Mouse (Mus musculus) retina, embryonic 14.5 days (tissue): ENCODE data around the gene Sfrp5.

Experiments used
- DNase-seq: peaks from one replicate; pipeline ENCODE4 v3.0.0-alpha.2; 2015; ENCODE audit warnings: low spot score

Gene Sfrp5

GRCm38 (mm10) chr19:42201696-42202381 is at the start of gene Sfrp5:
Gene Sfrp5 (minus strand): TSS chr19:42202252.
- peak; percentile 20 for DNase-seq

DNA sequence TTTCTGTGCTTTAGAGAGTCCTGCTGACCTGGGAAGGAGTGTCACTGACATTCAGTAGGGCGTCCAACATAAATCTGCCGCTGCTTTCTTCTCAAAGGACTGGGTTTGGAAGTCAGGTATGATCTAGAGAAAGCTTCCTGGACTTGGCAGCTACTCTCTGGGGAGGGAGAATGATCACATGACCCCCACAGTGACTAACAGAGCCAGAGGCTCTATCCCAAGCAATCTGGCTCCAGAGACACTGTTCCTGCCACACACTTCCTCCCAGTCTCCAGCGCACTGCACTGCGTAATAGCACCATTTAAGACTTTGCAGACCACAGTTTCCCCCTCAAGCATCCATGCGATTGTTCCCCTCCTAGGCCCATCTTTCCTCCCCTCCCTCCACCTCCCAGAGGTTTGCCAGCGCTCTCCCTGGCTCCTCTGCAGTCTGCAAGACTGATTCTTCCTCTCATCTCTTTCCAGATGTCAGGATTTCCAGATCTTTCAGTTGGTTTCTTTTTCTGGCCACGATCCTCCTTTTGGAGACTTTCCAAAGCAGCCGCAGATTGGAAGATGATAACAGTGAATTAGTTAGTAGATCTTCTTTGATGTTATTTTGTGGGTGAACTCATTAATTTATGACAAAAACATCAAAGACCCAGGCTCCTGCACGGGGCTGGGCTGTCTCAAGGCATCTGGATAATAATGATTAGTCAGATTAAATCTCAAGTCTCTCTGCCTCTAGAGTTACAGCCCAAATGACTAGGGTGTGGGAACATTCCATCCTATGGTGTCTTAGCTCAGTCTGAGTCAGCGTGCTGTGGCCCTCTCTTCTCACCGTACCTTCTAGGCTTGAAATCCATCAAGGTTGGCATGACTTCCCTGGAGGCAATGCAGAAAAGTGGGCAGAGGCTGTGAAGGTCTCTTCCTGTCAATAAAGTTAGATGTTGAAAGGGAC is 48.2 kb upstream of the Sfrp5 start:
- DNase-seq, result no peak

- DNase-seq, result no peak
These were observed 45.5 kb upstream of the Sfrp5 start, which contains the start of gene Golga7b for GRCm38 (mm10) chr19:42247519-42247918. Gene Golga7b (plus strand): TSS chr19:42247574.

DNA sequence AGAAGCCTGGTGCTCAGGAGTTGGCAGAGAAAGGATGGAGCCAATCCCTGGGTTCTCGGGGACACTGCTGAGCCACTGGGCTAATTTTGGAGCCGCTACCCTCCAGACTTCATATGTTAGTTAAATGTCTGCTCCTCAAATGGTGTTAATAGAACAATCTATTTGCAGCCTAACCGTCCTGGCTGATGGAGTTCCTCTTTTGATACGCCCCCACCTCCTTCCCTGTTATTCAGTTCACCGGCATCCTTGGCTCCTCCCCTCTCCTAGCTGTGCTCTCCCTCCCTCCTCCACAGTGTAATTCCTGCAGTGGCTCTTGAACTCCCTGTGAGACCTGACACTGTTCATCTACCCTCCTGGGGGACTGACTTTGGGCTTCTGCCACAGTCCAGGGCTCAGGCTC is 44.6 kb upstream of the Sfrp5 start:
- no peak for DNase-seq

DNA sequence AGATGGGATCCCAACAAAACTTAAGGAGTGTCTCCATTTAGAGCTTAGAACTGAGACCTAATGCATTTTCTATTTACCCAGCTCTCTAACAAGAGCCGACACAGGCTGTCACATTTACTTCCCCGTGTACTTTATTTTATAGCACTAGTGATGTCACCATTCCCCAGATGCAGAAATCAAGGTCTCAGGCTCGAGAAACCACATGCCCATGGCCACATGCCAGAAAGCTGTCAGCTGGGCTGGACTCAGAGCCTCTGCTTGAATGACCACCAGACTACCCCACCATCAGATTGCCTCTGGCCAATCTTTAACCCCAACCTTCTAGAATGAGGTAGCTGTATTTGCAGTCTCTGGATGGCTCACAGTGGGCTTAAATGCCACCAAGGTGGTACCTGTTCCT is 41.3 kb upstream of the Sfrp5 start:
- DNase-seq, result no peak

DNA sequence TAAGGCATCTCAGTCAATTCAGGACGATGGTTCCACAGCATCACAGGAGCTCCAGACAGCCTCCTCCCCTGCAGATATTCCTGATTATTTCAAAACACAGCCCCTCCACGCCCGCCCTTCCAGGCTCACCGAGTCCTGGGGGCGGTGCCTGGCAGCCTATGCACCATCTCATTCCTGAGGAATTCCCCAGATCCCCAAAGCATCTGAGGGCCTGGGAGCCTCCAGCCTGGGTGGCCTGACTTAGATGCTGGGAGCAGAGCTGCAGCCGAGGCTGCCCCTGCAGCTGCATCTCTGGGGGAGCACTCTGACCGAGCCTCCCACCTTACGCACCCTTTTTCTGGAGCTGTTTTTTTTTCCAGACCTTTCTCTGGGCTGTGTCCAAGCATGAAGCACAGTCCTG is 38.8 kb upstream of the Sfrp5 start:
- no peak for DNase-seq

- no peak for DNase-seq
These were observed 36.3 kb upstream of the Sfrp5 start for GRCm38 (mm10) chr19:42238341-42238715.

DNA sequence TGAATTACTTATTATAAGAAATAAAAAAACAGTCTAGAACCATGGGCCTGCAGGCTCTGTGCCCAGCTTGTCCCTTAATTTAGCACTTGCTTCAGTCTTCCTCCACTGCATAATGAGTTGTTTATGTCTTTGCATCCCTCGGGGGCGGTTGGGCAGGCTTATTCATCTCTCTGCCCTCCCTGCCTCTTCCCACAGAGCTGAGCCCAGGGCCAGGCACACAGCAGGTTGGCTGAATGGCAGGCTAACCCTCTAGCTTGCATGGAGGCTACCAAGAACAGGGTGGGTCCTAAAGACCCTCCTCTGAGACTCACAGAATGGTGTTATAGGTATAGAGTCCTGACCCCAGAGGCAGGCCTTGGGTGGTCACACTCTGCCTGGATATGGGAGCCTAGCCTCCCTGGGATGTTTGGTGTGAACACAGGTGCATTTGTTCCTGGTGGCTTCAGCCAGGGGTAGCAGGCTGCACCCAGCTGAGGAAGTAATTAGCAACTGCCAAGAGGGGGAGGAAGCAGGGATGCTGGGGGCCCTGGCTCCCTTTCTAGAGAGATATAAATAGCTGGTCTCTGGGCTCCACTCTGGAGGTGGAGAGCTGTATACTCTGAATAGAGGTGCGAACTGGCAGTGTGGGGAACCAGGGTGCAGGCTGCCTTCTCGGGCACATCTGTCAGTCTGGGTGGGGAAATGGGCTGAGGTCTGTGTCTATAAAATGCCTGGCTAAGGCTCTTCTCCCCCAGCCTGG is 35.7 kb upstream of the Sfrp5 start:
- no peak for DNase-seq

- no peak for DNase-seq
These were observed 28.9 kb upstream of the Sfrp5 start for GRCm38 (mm10) chr19:42230986-42231385.

- DNase-seq, result no peak
These were observed 28.2 kb upstream of the Sfrp5 start for GRCm38 (mm10) chr19:42230288-42230568.

DNA sequence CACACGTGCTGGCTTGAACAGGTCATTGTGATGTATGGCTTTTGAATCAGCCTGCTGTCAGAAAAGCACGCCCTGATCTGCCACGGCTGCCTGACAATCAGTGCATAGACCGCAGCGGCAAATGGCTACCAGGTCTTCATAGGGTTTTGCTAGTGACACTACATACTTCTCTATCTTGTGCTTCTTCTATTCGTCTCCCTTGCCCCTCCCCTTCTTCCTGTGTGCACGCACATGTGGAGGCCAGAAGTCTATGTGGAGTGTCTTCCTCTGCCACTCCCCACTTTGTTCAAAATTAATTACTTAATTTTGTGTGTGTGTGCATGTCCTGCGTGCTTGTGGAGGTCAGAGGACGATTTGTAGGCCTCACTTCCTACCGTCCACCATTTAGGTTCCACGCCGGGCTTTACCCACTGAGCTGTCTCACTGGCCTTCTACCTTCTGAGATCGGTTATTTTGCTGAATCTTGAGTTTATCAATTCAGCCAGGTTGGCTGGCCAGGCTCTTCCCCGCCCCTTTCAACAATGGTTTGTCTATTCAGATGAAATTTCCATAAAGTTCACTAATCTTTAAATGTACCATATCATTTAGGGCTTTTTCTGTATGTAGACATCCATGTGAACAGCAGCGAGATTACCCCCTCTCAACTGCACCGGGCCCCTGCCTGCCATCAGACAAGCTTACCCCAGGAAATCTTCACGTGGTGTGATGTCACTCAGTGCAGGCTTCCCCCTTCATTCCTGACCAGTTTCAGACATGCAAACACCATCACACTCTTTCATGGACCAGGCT is 27.6 kb upstream of the Sfrp5 start:
- DNase-seq, result no peak

DNA sequence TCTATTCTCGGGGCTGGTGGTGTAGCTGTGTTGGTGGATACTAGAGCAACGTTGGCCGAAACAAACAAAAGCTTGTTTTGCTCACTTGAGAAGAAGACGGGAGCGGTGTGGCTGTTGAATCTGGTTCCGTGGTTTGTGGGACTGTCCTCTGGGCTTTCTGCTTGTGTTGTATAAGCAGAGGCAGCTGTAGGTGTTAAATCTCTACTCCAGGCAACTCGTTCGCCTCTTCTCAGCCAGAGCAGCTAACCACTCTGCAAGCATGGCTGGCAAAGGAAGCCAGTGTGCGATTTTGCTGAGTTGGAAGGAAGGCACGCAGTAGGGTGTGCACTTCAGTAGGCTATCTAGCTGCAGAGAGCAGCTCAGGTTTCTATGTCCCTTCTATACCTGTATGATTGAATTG is 24.4 kb upstream of the Sfrp5 start:
- no peak for DNase-seq

- DNase-seq, result peak; percentile 65
These were observed 15.3 kb upstream of the Sfrp5 start for GRCm38 (mm10) chr19:42217374-42217763.

DNA sequence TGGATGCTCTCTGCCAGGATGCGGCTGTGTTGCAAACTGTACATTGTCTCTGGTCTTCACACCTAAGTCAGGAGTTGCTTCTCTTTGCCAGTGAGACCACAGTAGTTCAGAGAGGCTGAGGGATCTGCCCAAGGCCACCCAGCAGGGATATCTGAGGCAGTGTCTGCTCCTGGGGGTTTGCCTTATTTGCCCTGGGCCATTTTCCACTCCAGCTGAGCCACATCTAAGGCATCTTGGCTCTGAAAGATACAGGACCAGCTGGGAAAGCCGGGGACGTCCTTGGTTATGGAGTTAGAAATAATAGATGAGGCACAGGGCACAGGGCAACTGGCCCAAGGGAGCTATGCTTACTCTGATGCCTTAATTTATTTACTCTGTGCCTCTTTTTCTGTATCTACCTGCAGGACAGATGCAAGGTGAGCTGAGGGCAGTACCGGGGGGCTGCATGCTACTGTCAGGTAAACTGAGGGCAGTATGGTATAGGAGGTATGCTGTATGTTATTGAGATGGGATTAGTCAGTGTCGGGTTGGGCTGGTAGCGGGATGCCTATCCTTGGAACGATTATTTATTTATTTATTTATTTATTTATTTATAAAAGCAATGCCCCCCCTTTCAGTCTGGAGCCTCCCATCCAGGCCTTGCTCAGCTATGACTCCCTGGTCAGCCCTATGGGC is 14.8 kb upstream of the Sfrp5 start:
- no peak for DNase-seq

GRCm38 (mm10) chr19:42214601-42215000 is 12.5 kb upstream of the Sfrp5 start:
- no peak for DNase-seq

DNA sequence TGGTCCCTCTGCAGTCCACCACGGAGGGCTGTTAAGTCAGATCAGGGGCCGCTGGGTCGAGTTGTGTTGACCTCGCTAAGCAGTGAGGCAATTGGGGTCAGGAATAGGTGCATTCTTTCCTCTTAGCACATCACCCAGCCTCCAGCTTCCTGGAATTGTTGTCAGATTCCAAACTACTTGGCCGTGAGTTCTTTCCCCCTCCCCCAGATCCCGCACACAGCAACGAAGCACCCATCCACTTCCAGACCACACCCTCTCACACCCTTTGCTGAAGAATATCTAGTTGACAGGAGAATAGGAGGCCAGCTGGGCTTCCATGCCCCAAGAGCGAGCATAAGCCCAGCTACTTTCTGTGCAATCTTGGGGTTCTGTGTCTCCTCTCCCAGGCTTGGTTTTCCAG is 9.9 kb upstream of the Sfrp5 start:
- no peak for DNase-seq

DNA sequence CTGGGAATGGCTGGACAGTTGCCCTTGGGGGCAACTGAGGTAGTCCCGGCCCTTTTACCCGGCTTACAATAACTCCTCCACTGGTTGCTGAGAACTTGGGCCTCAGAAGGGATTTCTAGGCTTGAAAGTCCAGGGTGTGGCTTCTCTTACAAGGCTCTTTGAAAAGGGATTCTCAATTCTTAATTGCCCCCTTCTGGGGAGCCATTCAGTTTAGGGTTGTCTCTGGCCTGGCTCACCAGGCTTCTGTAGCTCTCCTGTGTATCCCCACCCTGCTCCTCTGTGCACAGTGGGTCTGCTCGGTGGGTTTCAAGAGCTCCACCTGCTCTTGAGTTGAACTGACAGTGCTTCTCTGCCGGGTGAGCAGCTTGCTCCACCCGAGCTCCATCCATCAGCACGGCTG is 7.9 kb upstream of the Sfrp5 start:
- no peak for DNase-seq

DNA sequence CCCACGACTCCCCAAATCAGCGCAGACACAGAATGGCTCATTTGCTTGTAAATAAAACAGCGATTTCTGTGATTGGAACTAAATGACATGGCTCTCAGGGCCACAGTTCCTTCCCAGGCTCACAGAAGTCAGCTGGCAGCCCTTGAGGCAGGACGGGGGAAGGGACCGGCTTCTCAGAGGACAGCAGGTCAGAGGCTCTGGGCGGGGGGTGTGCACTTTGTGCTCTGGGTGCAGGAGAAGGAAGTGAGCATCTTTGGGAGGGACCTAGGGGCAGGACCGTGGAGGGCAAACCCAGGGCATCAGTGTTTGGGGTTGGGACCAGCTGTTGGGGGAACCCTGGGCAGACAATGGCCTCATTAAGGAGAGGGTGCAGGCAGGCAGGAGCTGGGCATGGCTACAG is 7.4 kb upstream of the Sfrp5 start:
- no peak for DNase-seq

DNA sequence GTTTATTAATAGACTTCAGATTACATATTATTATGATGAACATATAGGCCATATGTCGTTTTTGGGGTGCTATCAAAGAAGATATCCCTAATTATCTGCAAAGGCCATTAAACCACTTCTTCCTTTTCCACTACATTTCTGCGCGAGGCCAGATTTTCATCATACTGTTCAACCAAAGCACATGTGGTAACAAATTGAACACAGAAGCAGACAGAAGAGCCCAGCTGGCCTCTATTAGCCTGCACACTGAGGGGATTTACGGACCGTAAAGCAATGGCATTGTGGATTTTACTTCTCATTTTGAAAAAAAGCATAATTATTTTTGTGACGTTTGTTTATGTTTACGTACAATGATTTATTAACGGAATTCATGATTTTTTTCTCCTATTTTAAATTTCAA is 3.1 kb upstream of the Sfrp5 start:
- no peak for DNase-seq

DNA sequence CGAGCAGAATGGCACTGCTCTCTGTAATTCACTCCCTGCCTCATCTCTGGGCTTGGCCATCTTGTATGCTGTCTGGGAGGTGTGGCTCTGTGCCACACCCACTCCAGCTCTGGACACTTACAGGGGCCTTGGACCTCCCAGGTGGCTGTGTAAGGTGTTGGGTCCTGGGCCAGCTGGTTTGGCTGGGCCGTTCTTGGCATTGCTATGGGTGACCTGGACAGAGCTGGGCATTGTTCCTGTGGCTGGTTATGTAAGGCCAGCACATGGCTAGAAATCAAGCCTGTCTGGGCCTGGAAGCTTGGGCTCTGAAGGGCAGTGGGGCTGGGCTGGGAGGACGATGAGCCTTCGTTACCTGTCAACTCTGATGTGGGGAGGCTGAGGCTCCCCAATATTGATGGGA is 2.3 kb upstream of the Sfrp5 start:
- DNase-seq, result no peak

- DNase-seq, result no peak
These were observed 415 bp upstream of the Sfrp5 start for GRCm38 (mm10) chr19:42202467-42202866.

DNA sequence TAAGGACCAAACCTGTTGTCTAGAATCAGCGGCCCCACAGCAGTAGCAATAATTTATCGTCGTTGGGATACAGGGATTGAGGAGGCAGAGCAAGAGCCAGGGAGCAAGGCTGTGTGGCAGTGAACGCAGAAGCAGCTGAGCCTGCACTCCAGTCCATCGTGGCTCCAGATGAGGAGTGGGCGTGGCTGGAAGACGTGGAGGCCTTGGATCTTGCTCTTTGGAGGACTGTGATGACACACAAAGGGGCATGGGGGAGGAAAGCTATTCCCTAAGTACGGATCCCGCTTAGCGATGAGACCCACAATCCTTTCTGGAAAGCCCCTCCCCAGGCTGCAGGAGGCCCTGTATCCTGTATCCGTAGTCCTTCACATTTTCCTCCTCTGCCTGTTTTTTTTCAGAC is 4.0 kb downstream of the Sfrp5 start:
- peak; percentile 51 for DNase-seq
